Mouse (Mus musculus) forebrain, embryonic 10.5 days (tissue): Measurements from ENCODE around the gene Shisa3. TPM values are rescaled to one million over a fixed set of nuclear protein-coding genes. Genes with fewer than 3 reads are reported as not detected.

Source experiments
- DNase-seq: peaks from one replicate; pipeline ENCODE4 v3.0.0-alpha.2; 2017; ENCODE audit warnings: low spot score; ENCODE audit errors: extremely low spot score
- H3K27ac ChIP-seq: fragments of 300-500 bp; sonication (generic); 2 replicates; pipeline ENCODE4 v1.5.1; 2016; ENCODE audit warnings: mild to moderate bottlenecking
- H3K27me3 ChIP-seq: fragments of 300-500 bp; sonication (generic); 2 replicates; pipeline ENCODE4 v1.6.1; 2016; ENCODE audit warnings: mild to moderate bottlenecking; ENCODE audit not compliant: poor library complexity, severe bottlenecking
- H3K36me3 ChIP-seq: fragments of 300-500 bp; sonication (generic); replicated peaks from 2 replicates; pipeline ENCODE4 v1.6.1; 2016; ENCODE audit warnings: mild to moderate bottlenecking, moderate library complexity
- H3K4me1 ChIP-seq: fragments of 300-500 bp; sonication (generic); 2 replicates; pipeline ENCODE4 v1.6.1; 2016
- H3K4me3 ChIP-seq: fragments of 300-500 bp; sonication (generic); 2 replicates; pipeline ENCODE4 v1.5.1; 2016; ENCODE audit warnings: mild to moderate bottlenecking, moderate library complexity
- H3K9me3 ChIP-seq: fragments of 300-500 bp; sonication (generic); 2 replicates; pipeline ENCODE4 v1.6.1; 2016; ENCODE audit warnings: mild to moderate bottlenecking, moderate library complexity
- WGBS: fragments of 180-500 bp; shearing (Covaris S2); methylation state at CpG from one replicate; pipeline ENCODE4 v1.1.7; 2016; 5-methylcytosine and 5-hydroxymethylcytosine counted together
- microRNA-seq: library from miRNA; unstranded; fragments of <30 nt; microRNA quantifications from one replicate; pipeline ENCODE4, GENCODE M21; 2017
- polyA plus RNA-seq: library from polyadenylated mRNA; unstranded; fragments of >200 nt; fragmentation: Nextera tagmentation; extraction: Ambion mirVana; gene quantifications from 2 replicates; pipeline ENCODE4 v1.2.1, GENCODE M21; 2016

Gene Shisa3
- polyA plus RNA-seq, 1 experiment from 2014 or later, result 1.1 TPM

DNA sequence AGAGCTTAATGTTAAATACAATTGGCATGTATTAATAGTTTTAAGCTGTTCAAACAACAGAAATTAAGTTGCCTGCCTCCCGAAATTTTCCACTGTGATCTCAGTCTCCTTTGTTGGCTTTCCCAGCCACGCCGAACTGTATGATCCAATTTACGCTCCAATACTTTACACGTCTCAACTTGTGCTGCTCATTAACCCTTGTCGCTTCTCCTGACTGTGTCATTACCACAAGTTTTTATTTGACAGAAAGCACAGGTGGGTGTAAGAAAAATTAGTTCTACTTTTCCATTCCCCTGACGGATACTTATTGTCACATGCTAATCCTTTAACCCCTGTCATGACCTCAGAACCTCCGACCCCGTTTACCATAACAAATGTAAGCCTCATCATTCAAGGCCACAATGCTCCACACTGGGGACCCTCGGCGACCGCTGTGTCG, 49.2 kb downstream of the Shisa3 start:
- DNase-seq, result peak; percentile 43
- Histone ChIP-seq H3K27me3 (peaks cover 86% of the 10 kb centered on the region), H3K36me3 (peaks cover 6% of the 10 kb centered on the region; the same call in 1 of the 2 replicates), H3K9me3 (no peaks in the 10 kb centered on the region), H3K4me3 (no peak overlapping the region), H3K27ac (no peak overlapping the region), H3K4me1 (peaks cover 33% of the 10 kb centered on the region)
- 21% methylated on average over 13 of the region's 13 CpGs for WGBS

DNA sequence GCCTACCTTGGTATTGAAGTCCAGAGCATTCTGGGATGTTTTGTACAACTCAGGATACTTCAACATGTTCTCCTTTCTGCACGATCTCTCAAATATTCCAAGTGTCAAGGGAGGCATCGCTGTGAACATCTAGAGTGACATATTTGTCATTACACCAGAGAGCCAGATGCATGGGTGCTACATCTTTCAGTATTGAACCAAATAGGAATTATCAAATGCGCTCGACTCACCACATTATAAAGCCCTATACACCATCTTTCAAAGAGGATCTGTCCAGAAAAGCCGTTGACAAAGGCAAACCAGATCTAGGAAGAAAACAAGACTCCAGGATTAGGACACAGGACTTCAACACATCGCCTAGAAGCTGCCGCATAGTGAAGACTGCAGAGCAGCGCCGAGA, 52.2 kb downstream of the Shisa3 start:
- Histone ChIP-seq H3K36me3 (no peaks in the 10 kb centered on the region; the same call in 1 of the 2 replicates), H3K27ac (no peak overlapping the region), H3K4me3 (no peak overlapping the region), H3K4me1 (peaks cover 38% of the 10 kb centered on the region), H3K9me3 (no peaks in the 10 kb centered on the region), H3K27me3 (peaks cover 80% of the 10 kb centered on the region)
- 87% methylated on average over 9 of the region's 9 CpGs for WGBS
- DNase-seq, result no peak

DNA sequence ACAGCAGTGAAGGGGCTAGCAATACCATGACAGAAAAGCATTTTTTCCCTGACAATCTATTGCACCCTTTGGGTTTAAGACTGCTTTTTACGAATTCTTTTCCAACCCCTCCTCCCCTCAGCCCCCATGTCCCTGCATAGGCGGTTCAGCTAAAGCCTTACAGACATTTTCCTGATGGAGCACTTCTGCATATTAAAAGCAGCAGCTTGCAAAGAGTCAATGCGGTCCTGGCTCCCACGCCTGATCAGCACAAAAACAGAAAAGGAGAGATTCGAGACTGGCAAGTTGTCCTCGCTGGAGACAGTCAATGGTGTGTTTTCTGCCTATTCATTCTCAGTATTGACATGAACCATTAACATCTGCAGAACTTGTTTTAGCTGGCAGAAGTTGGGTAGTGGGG, 55.0 kb downstream of the Shisa3 start:
- Histone ChIP-seq H3K27ac (no peak overlapping the region), H3K36me3 (peaks cover 13% of the 10 kb centered on the region), H3K9me3 (no peaks in the 10 kb centered on the region), H3K4me1 (peaks cover 10% of the 10 kb centered on the region), H3K4me3 (no peak overlapping the region), H3K27me3 (peaks cover 74% of the 10 kb centered on the region)
- no peak for DNase-seq
- 55% methylated on average over 6 of the region's 6 CpGs for WGBS

DNA sequence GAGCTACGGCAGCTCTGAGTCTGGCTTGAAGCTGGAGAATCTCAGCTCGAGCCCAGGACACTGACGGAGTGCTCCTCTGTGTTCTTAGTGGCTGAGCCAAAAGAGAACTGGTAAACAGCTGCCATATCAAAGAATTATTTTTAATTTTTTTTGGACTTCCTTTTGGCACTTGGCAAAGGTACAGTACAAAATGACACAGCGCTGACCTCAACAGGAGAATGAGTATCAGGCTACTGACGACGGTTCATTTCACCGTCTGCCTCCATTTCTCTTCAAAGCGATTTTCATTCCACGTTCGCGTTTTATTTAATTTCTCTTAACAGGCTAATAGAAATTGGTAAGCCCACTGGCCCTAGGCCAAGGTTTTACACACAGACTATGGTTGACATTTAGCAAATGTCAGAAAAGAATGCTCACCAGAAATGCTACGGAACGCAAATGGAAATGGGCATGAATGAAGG, 61.8 kb downstream of the Shisa3 start:
- H3K27me3 ChIP-seq, result peaks cover 13% of the 10 kb centered on the region
- no peak overlapping the region for H3K4me3 ChIP-seq
- no peak for DNase-seq
- peaks cover 15% of the 10 kb centered on the region for H3K36me3 ChIP-seq
- WGBS, result 94% methylated on average over 13 of the region's 13 CpGs
- no peaks in the 10 kb centered on the region for H3K9me3 ChIP-seq
- no peak overlapping the region for H3K27ac ChIP-seq
- H3K4me1 ChIP-seq, result no peaks in the 10 kb centered on the region

DNA sequence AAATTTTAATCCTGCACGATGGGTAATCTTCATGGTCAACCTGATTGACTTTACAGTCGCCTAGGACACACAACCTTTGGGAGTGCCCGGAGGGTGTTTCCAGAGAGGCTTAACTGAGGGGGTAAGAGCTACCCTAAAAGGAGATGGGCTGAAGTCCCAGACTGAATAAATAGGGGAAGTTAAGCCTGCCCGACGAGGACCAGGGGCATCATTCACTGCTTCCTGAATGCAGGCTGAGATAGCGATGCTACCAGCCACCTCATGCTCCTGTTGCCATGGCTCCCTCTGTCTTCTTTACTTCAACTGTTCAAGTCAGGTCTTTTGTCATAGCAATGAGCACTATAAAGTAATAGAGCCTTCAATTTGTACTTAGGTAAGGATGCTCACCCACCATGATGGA, 62.5 kb downstream of the Shisa3 start:
- Histone ChIP-seq H3K27ac (no peak overlapping the region), H3K27me3 (peaks cover 7% of the 10 kb centered on the region), H3K9me3 (no peaks in the 10 kb centered on the region), H3K4me1 (no peaks in the 10 kb centered on the region), H3K36me3 (peaks cover 13% of the 10 kb centered on the region), H3K4me3 (no peak overlapping the region)
- no peak for DNase-seq
- 77% methylated on average over 6 of the region's 6 CpGs for WGBS

DNA sequence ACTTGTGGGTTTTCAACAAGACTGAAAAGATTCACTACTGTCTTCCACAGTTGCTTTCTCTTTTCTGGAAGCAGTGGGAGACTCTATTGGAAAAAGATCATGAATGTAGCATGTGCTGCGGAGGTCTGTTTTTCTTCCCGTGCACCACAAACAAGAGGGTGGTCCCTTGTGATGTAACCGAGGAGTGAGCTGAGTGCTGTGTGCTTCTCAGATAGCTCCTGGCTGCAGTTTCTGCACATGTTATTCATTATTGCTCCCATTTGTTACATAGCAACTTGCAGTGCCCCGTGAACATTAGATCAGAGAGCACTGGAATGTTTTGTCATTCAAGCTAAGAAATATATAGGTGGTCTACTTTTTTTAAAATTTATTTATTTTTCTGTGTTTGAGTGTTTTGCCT, 65.3 kb downstream of the Shisa3 start:
- no peaks in the 10 kb centered on the region for H3K27me3 ChIP-seq
- no peak overlapping the region for H3K4me3 ChIP-seq
- no peak overlapping the region for H3K27ac ChIP-seq
- peaks cover 6% of the 10 kb centered on the region; the same call in 1 of the 2 replicates for H3K36me3 ChIP-seq
- no peaks in the 10 kb centered on the region for H3K9me3 ChIP-seq
- DNase-seq, result no peak
- no peaks in the 10 kb centered on the region for H3K4me1 ChIP-seq
- 76% methylated on average over 4 of the region's 4 CpGs for WGBS

Small RNA genes lying within 50 kb of the gene (microRNA-seq; reads per million reads assigned to microRNA genes)
- not detected for gene Gm23617

Other genes starting within 250 kb of the Shisa3 start
- 9.8 and 10.4 TPM in 2 replicates for gene Bend4, start 179.6 kb upstream of the Shisa3 start, polyA plus RNA-seq
- 11.6 and 15.1 TPM in 2 replicates for gene Atp8a1, start 239.6 kb downstream of the Shisa3 start, polyA plus RNA-seq